Mouse (Mus musculus) right cerebral cortex, adult 2 months (tissue): ENCODE data around the gene Isy1.

Experiments used
- DNase-seq, 2 experiments: peaks; one replicate each; pipeline ENCODE4 v3.0.0; 2021 to 2022; ENCODE audit warnings: low spot score in 2 of 2

Isy1 gene

GRCm38 (mm10) chr6:87838551-87839197, at the start of gene Isy1:
TSS of gene Isy1 (minus strand) at chr6:87838798.
- DNase-seq: peak; percentile 97 to 98

DNA sequence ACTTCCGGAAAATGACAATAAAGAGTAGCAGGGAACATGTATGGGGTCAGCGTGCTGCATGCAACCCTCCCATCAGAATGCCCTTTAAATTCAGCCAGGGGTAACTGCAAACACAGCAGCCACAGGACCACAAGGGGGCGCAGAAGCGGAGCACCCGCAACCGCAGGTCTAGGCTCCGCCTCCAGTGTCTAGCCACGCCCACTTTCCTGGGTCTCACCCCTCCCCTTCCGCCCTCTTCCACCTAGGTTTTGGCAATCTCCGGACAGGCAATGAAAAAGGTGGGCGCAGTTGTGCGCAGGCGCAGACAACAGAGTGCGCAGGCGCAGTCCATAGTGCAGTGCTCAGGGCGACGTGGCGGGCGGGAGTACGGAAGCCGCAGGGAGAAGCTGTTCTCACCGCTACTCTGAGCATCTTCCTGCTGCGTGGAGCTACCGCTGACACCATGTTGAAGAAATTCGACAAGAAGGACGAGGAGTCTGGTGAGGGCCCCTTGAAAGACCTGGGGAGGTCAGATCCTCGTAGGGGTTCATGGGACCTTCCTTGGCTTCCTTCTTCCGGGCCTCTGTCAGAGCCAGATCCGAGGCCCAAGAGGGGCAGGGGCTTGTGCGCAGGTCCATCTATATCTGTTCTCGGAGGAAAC, 49.1 kb upstream of the Isy1 start, which contains the start of gene Copg1:
TSS of gene Copg1 (plus strand) at position 221 of the 640 bp plus-strand sequence.
- DNase-seq: peak; percentile 100

- DNase-seq: no peak
Observed at GRCm38 (mm10) chr6:87886721-87887120, 48.1 kb upstream of the Isy1 start.

DNA sequence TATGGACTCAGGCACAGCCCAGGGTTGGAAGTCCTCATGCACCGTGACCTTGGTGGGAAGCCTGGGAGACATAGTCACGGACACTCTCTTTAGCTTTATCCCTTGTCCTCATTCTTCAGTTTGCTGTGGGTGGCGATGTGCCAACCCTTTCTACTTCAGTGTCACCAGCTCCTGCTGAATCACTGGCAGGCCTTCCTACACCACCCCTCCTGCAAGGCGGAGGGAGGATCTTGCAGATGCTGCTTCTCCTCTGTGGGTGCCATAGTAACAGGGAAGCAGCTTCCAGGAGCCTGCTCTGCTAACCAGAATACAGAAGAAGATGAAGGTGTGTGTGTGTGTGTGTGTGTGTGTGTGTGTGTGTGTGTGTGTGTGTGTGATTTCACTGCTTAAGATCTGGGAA, 44.2 kb upstream of the Isy1 start:
- DNase-seq: peak; percentile 85 to 89

DNA sequence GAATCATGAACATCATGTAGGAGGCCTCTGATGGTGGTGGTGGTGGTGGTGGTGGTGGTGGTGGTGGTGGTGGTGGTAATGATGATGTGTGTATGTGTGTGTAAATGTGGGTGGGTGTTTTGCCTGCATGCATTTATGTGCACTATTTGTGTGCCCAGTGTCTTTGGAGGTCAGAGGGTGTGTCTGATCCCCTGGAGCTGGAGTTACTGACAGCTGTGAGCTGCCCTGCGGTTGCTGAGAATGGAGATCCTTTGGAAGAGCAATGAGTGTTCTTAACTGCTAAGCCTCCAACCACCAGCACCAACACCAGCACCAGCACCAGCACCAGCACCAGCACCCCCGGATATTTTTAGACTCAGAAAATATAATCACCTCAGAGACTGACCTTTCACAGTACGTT, 43.6 kb upstream of the Isy1 start:
- no peak for DNase-seq

- no peak for DNase-seq
Observed at GRCm38 (mm10) chr6:87879628-87880027, 41.0 kb upstream of the Isy1 start.

- DNase-seq: no peak
Observed at GRCm38 (mm10) chr6:87879010-87879409, 40.4 kb upstream of the Isy1 start.

GRCm38 (mm10) chr6:87876068-87876643, 37.6 kb upstream of the Isy1 start:
- no peak for DNase-seq

DNA sequence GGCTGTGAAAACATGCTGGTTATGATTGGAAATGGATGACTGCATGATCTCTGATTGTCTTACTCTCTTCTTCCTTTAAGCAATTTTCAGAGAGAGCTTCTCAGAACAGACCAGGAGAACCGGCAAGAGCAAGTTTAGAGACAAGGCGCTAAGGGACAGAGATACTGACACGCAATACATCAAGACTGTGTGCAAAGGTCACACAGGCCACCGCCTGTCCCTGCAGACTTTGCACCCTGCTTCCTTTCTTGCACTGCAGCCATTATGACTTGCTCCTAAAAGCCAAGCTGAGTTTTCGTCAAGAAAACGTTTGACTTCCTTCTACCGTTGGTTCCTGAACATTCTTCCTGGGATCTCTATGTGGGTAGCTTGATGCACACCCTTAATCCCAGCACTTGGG, 37.0 kb upstream of the Isy1 start:
- DNase-seq: no peak

DNA sequence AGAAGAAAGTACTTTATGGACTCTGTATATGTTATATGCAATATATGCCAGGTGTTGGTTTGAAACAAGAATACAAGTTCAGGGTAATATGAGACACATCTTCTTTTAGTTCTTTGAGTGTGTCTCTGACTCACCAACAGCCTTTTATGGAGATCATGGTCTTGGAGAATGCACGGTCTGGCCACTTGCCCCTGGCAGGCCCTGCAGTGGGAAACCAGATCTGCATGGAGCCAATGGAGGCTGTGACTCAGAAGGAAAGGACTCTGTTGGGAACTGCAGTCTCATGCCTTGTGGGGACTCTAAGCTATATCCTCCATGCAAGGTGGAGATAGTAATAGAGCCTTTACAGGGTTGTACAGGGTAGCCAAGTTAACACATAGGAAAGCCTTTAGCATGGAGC, 36.5 kb upstream of the Isy1 start:
- DNase-seq: no peak

GRCm38 (mm10) chr6:87873963-87874362, 35.4 kb upstream of the Isy1 start:
- DNase-seq: no peak

GRCm38 (mm10) chr6:87873104-87873503, 34.5 kb upstream of the Isy1 start:
- no peak for DNase-seq

DNA sequence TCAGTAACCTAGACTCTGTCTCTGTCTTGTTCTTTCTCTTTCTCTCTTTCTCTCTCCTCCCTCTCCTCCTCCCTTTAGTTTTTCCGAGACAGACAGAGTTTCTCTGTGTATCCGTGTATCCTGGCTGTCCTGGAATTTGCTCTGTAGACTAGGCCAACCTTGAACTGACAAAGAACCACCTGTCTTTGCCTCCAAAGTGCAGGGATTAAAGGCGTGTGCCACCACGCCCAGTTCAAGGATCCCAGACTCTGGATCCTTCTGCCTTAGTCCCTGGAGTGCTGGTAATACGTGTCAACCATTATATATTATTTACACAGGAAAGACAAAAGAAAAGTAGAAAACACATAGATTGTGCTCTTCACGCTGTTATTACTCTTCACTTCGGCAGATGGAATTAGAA, 32.6 kb upstream of the Isy1 start:
- DNase-seq: no peak

GRCm38 (mm10) chr6:87870440-87870839, 31.8 kb upstream of the Isy1 start:
- no peak for DNase-seq

GRCm38 (mm10) chr6:87868871-87869506, 30.4 kb upstream of the Isy1 start:
- peak in 1 of 2 experiments; percentile 17 for DNase-seq

DNA sequence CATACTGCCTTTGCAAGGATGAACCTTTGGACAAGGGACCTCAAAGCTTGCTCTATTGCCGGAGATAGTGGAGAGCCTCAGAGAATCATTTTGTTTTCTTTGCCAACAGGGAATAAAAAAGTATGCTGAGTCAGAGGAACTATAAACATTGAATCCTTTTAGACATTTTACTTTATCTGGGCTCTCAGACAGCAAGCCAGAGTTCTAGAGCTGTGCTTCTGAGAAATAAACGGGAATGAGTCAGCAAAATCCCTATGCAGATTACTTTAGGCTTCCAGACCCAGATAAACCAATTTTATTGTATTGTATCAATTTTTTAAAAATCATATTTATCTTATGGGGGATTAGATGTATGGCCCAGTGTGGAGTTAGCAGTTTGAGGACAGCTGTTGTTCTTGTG, 28.7 kb upstream of the Isy1 start:
- DNase-seq: no peak

GRCm38 (mm10) chr6:87866211-87866610, 27.6 kb upstream of the Isy1 start:
- no peak for DNase-seq

DNA sequence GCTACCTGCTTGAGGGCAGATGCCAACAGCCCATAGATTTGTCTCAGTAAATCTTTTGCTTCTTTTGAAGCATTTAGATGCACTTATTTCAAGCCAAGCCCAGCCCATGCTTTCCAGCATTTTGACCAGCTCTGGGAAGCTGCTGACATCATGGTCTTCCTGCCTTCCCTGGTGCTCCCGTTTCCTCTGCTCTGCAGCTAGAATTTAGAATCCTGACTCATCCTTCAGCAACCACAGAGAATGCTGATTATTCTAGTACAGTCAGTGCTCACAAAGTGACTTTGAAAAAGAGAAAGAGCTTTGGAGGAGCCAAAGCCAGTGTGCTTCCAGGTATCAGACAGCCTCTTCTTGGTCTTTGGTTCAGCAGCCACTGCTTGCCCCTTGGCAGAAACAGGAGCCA, 18.5 kb upstream of the Isy1 start:
- peak in 1 of 2 experiments; percentile 25 for DNase-seq

- DNase-seq: no peak
Observed at GRCm38 (mm10) chr6:87853446-87853845, 14.8 kb upstream of the Isy1 start.

DNA sequence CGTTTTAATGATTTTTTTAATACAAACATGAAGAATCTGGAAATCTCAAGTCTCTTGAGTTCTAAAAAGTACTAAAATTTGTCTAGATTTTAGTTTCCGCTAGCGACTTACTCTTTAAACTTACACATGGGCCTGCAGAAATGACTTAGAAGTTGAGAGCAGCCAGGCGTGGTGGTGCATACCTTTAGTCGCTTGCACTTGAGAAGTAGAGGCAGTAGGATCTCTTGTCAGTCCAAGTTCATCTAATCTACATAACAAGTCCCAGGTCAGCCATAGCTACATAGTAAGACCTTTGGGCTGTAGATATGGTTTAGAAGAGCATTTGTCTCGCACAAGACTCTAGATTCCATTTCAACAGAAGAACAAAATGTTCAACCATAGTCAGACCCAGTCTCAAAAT, 13.3 kb upstream of the Isy1 start:
- no peak for DNase-seq

DNA sequence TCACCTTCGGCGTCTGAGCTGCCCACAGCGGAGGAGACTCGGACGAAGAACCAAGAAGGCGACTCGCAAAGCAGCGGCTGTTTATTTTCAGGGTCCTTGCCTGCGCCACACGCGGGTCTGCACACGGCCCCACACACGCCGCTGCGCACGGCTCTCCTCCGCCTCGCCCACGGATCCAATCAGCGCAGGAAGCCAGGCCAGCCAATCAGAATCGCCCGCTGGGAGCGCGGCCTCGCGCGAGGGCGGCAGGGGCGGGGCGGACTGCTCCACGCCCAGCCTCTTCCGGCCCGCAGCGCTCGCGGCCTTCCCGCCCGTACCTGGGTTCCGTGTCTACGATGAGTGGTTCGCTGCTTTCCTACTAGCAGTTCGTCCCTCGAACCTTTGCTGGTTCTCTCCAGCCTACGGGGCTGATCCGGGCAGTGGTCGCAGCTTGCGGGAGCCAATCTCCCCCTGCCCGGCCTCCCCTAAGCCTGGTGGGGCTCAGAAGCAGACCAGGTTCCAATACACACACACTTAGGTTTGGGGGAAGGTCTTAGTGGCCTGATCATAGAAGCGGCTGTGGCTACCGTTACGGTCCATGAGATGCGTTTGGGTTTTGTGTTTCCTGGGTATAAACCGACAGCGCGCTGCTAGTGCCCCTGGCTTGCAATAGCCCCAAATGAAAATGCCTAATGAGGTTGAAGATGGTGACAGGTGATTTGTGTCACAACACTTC, 12.5 kb upstream of the Isy1 start, which contains the start of gene Cnbp:
TSS of gene Cnbp (minus strand) at position 207 of the 715 bp plus-strand sequence.
- peak; percentile 95 to 97 for DNase-seq
